Mouse (Mus musculus): ENCODE measurements around the gene Neu2. TPM values are rescaled to one million over a fixed set of nuclear protein-coding genes. Genes with fewer than 3 reads are reported as not detected.
A peak's percentile ranks its signal among the peaks of the same experiment; 100 is the strongest.

Neu2 gene
- polyA plus RNA-seq, 1 experiment from 2014 or later = not detected

DNA sequence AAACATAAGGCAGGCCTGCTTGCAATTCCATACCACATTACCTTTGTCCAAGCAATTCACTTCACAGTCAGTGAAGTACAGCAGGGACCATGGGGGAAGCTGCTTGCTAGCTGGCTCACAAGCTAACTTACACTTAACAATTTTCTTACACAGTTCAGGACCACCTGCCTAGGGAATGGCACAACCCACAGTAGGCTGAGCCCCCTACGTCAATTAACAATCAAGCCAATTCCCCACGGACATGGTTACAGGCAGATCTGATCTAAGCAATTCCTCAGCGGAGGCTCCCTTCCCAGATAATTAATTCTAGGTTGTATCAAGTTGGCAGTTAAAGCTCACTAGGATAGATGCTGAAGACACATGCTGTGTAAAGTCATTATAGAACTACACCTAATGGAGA lies 53.3 kb downstream of the Neu2 start:
- 84% methylated on average over 3 of the region's 3 CpGs for WGBS
- H3K27ac ChIP-seq (replicated peaks) = no peak overlapping the region

DNA sequence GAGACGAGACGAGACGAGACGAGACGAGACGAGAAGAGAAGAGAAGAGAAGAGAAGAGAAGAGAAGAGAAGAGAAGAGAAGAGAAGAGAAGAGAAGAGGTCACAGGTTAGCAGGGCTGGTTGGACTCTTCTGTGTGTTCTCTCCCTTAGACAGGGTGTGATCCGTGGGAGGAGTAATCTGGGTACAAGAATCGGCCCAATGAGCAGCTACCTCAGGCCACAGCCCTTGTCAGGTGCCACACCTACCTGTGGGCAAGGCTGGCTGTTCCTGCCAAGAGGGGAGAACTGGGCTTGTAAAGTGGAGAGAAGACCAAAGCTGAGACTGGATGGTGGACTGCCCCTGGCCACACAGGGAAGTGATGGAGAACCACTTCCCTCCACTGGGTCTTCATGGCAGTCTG lies 56.1 kb downstream of the Neu2 start:
- peaks cover 14% of the 10 kb centered on the region for H3K4me1 ChIP-seq
- no peaks in the 10 kb centered on the region for H3K36me3 ChIP-seq
- 89% methylated on average over 6 of the region's 8 CpGs for WGBS
- no peaks in the 10 kb centered on the region for H3K9me3 ChIP-seq (replicated peaks)
- DNase-seq (ENCODE audit: low spot score) = no peak
- no peak overlapping the region for H3K27ac ChIP-seq (replicated peaks)
- H3K27me3 ChIP-seq (ENCODE audit: low read depth, poor library complexity, severe bottlenecking) = 0 out of 2 replicates have a peak, but pooled peaks cover 4% of the 10 kb centered on the region
- no peak overlapping the region for H3K4me3 ChIP-seq

More for the DNA sequence above, 53.3 kb downstream of the Neu2 start:
- DNase-seq (ENCODE audit: low spot score) = no peak
- H3K4me3 ChIP-seq = no peak overlapping the region
- no peaks in the 10 kb centered on the region for H3K36me3 ChIP-seq
- peaks cover 14% of the 10 kb centered on the region for H3K4me1 ChIP-seq
- H3K27me3 ChIP-seq (ENCODE audit: low read depth, poor library complexity, severe bottlenecking) = 0 out of 2 replicates have a peak, but pooled peaks cover 4% of the 10 kb centered on the region
- no peaks in the 10 kb centered on the region for H3K9me3 ChIP-seq (replicated peaks)

DNA sequence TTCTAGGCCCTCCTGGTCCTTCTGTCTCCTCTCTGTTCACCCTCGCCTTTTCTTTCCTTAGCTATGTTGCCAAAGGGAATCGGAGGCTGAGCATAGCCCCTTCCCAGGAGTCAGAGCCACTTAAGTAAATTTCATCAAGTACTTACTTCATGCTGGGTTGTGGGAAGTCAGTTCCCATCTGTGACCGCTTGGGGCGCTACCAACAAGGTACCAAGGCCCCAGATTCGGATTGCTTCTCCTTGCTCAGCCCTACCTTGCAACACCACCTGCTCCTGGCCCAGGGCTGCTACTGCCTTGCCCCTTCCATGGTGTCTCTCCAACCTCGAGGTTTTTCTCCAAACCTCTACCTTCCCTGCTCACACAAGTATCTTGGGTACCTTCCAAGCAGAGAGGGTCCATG lies 58.7 kb downstream of the Neu2 start:
- H3K9me3 ChIP-seq (replicated peaks) = no peaks in the 10 kb centered on the region
- peaks cover 14% of the 10 kb centered on the region for H3K4me1 ChIP-seq
- no peak for DNase-seq (ENCODE audit: low spot score)
- 0 out of 2 replicates have a peak, but pooled peaks cover 4% of the 10 kb centered on the region for H3K27me3 ChIP-seq (ENCODE audit: low read depth, poor library complexity, severe bottlenecking)
- H3K27ac ChIP-seq (replicated peaks) = no peak overlapping the region
- no peaks in the 10 kb centered on the region for H3K36me3 ChIP-seq
- 44% methylated on average over 6 of the region's 6 CpGs for WGBS
- H3K4me3 ChIP-seq = no peak overlapping the region

DNA sequence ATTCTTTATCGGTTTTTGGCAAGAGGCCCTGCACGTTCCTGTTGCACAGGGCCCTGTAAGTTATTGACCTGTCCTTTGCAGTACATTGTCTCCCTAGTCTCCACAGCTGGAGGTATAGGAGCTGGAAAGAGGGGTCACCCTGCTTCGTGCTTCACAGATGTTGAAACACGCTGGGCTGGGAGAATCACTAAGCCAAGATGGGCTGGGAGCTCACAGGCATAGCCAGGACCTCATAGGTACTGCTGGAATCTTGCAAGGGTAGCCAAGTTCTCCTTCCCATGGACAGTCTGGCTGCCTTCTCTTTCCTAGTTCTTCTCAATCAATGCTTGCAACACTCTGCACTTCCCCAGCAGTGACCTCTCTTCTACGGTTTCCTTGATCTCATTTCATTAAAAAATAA lies 63.6 kb downstream of the Neu2 start:
- WGBS = 79% methylated on average over 5 of the region's 5 CpGs
- Histone ChIP-seq H3K9me3 (replicated peaks) (no peaks in the 10 kb centered on the region), H3K4me3 (no peak overlapping the region), H3K36me3 (no peaks in the 10 kb centered on the region), H3K27me3 (ENCODE audit: low read depth, poor library complexity, severe bottlenecking) (no peaks in the 10 kb centered on the region), H3K27ac (replicated peaks) (no peak overlapping the region), H3K4me1 (no peaks in the 10 kb centered on the region)
- no peak for DNase-seq (ENCODE audit: low spot score)

DNA sequence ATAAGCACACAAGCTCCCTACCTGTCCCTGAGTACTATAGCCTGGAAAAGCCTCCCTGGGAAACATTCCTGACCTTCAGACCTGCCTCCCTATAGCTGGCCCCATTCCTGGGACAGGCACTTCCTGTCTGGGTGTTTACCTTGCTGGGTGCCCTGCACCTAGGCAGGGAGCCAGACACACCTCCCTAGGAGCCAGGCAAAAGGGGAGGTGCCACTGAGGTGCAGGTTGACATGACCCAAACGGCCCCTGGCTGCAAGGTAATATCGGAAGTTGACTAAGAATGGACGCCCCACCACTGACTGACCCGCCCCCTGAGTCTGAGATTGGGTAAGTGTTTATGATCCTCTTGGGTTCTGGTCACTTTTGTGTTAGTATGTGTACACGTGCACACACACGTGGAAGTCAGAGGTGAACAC lies 64.1 kb downstream of the Neu2 start, which contains the start of gene Ngef:
Gene Ngef, minus strand, starts transcription at position 71 of the 416 bp plus-strand sequence.
- 84% methylated on average over 6 of the region's 6 CpGs for WGBS
- no peaks in the 10 kb centered on the region for H3K36me3 ChIP-seq
- no peak within 1 kb of the TSS for H3K4me3 ChIP-seq
- no peak within 1 kb of the TSS for H3K27ac ChIP-seq (replicated peaks)
- DNase-seq (ENCODE audit: low spot score) = no peak
- H3K4me1 ChIP-seq = no peaks in the 10 kb centered on the region
- H3K27me3 ChIP-seq (ENCODE audit: low read depth, poor library complexity, severe bottlenecking) = no peaks in the 10 kb centered on the region
- H3K9me3 ChIP-seq (replicated peaks) = no peaks in the 10 kb centered on the region

DNA sequence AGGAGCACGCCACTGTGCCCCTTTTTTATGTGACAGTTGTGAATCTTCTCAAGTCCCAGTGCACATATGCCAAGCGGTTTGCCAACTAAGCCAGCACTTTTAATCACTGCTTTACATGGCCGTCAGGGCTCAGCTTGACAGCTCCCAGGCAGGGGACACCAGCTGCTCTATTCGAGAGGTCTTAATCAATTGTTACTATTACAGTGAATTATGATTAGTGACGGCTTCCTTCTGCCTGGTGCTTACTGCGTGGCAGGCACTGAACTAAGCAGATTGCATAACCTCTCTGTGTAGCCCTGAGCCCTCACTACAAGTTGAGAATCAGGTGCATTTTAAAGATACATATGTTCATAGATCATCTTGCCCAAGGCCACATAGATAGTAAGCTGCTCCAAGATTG lies 64.7 kb downstream of the Neu2 start:
- no peak overlapping the region for H3K27ac ChIP-seq (replicated peaks)
- 86% methylated on average over 6 of the region's 6 CpGs for WGBS
- H3K4me3 ChIP-seq = no peak overlapping the region
- H3K36me3 ChIP-seq = no peaks in the 10 kb centered on the region
- DNase-seq (ENCODE audit: low spot score) = no peak
- H3K27me3 ChIP-seq (ENCODE audit: low read depth, poor library complexity, severe bottlenecking) = peaks cover 3% of the 10 kb centered on the region; the same call in 1 of the 2 replicates
- no peaks in the 10 kb centered on the region for H3K9me3 ChIP-seq (replicated peaks)
- H3K4me1 ChIP-seq = no peaks in the 10 kb centered on the region

DNA sequence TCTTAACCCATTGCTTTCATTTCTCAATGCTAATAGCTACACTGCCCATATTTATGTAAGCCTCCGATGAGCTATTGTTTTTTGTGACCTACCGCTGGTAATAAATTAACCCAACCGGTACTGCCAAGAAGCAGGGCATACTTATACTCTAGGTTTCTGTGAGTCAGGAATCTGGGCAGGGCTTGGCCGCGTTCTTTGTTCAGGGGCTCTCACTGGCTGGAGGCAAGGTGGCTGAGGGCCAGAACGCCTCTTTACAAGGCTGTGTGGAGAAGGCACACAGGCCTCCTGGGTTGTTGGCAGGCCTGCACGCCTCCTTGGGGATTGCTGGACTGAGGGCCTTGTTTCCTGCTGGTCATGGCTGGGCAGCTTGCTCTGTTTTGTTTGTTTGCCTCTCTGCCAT lies 65.1 kb downstream of the Neu2 start:
- DNase-seq (ENCODE audit: low spot score) = no peak
- 82% methylated on average over 7 of the region's 7 CpGs for WGBS
- H3K27ac ChIP-seq (replicated peaks) = no peak overlapping the region
- H3K4me1 ChIP-seq = peaks cover under 1% of the 10 kb centered on the region; the same call in 1 of the 2 replicates
- no peak overlapping the region for H3K4me3 ChIP-seq
- no peaks in the 10 kb centered on the region for H3K36me3 ChIP-seq
- H3K9me3 ChIP-seq (replicated peaks) = no peaks in the 10 kb centered on the region
- peaks cover 6% of the 10 kb centered on the region; the same call in 1 of the 2 replicates for H3K27me3 ChIP-seq (ENCODE audit: low read depth, poor library complexity, severe bottlenecking)

DNA sequence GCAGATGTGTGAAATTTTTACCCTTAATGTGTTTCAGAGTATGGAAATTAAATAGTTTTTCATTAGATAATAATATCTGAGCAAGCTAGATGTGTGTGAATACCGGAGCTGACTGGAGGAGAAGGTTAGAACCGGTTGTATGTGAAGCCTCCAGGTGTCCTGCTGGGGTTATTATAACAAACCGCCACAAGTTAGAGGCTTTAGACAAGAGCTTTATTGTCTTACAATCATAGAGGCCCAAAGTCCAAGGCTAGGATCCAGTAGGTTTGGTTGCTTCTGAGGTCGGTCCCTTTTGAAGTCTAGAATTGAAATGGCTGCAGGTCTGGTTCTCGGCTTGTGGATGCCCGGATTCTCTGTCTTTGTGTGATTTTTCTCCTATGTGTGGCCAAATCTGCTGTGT lies 69.3 kb downstream of the Neu2 start:
- 88% methylated on average over 6 of the region's 6 CpGs for WGBS
- Histone ChIP-seq H3K9me3 (replicated peaks) (no peaks in the 10 kb centered on the region), H3K27ac (replicated peaks) (no peak overlapping the region), H3K36me3 (no peaks in the 10 kb centered on the region), H3K4me1 (peaks cover 29% of the 10 kb centered on the region), H3K4me3 (no peak overlapping the region), H3K27me3 (ENCODE audit: low read depth, poor library complexity, severe bottlenecking) (peaks cover 28% of the 10 kb centered on the region)
- DNase-seq (ENCODE audit: low spot score) = no peak

DNA sequence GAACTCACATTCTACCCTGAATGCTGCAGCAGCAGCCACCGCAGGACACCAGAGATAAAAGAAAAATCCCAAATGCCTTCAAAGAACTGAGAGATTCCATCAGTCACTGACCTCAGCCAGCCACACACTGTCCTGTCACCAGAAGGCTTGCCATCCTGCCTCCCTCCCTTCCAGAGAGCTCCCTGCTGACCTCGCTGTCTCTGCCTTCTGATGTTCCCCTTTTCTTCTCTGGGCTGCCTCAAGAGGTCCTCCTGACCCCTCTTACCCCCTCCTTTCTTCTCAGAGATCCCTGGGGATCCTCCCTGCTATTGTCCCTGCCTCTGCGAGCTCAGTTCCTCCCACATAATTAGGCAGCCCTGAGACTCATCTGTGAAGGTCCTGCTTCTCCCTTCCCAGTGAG lies 71.1 kb downstream of the Neu2 start:
- no peaks in the 10 kb centered on the region for H3K36me3 ChIP-seq
- peaks cover 29% of the 10 kb centered on the region for H3K4me1 ChIP-seq
- no peak overlapping the region for H3K4me3 ChIP-seq
- DNase-seq (ENCODE audit: low spot score) = peak; percentile 63
- 1% methylated on average over 3 of the region's 3 CpGs for WGBS
- H3K27me3 ChIP-seq (ENCODE audit: low read depth, poor library complexity, severe bottlenecking) = peaks cover 30% of the 10 kb centered on the region
- H3K27ac ChIP-seq (replicated peaks) = peak overlapping the region; percentile 64
- H3K9me3 ChIP-seq (replicated peaks) = no peaks in the 10 kb centered on the region

DNA sequence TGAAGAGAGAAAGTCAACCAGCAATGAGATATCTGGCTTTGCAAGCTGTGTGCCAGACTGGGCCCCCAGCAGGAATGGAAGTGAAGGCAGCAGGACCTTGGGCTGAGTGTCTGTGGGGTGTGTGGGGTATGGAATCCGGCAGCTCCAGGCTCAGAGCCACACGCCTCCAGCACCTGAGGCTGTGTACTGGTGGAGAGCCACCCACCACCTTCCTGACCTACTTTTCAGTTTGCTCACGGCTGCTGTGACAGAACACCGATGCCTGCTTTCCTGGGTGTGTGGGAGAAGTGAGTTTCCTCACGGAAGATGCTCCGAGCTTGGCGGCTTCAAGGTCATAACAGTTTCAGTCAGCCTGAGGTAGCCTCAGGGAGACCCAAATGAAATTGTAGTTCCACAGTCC lies 79.5 kb downstream of the Neu2 start:
- H3K27ac ChIP-seq (replicated peaks) = no peak overlapping the region
- no peaks in the 10 kb centered on the region for H3K36me3 ChIP-seq
- 0 out of 2 replicates have a peak, but pooled peaks cover under 1% of the 10 kb centered on the region for H3K27me3 ChIP-seq (ENCODE audit: low read depth, poor library complexity, severe bottlenecking)
- DNase-seq (ENCODE audit: low spot score) = no peak
- WGBS = 92% methylated on average over 7 of the region's 7 CpGs
- H3K9me3 ChIP-seq (replicated peaks) = no peaks in the 10 kb centered on the region
- H3K4me1 ChIP-seq = no peaks in the 10 kb centered on the region
- H3K4me3 ChIP-seq = no peak overlapping the region

DNA sequence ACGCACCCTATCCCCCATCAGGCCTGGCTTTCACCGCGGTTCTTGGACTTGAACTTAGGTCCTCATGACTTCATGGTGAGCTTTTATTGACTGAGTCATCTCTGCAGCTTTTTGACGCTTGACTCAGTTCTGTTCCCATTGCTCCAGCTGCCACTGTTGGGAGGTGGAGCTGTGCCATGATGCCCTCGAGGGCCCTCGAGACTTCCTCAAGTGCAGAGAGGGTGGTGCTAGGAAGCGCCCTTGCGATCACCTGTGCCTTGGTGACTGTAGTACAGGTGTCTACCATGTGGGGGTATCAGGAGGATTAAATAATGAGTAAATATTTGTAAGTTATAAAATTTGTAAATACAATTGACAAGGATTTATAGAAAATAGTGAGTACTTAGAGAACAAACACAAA lies 80.3 kb downstream of the Neu2 start:
- Histone ChIP-seq H3K36me3 (no peaks in the 10 kb centered on the region), H3K4me3 (no peak overlapping the region), H3K4me1 (no peaks in the 10 kb centered on the region), H3K27ac (replicated peaks) (no peak overlapping the region), H3K27me3 (ENCODE audit: low read depth, poor library complexity, severe bottlenecking) (no peaks in the 10 kb centered on the region), H3K9me3 (replicated peaks) (no peaks in the 10 kb centered on the region)
- DNase-seq (ENCODE audit: low spot score) = no peak
- WGBS = 92% methylated on average over 8 of the region's 8 CpGs

DNA sequence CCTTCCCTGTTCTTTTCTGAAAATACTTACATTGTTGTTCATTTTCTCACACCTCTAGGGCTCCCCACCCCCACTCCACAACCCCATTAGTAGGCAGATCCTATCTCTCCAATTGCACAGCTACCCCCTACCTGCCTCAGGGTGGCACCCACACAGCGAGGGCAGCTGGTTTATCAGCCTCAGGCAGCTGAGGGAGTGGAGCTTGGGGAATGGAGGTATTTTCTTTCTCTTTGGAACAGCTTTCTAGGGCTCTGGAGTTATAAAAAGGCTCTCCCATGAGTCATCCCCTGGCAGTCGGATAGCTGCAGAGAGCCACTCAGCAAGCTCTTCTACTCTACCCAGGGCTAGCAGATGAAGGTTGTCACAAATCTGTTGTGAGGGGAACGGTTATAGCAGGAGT lies 84.6 kb downstream of the Neu2 start:
- H3K9me3 ChIP-seq (replicated peaks) = no peaks in the 10 kb centered on the region
- H3K27me3 ChIP-seq (ENCODE audit: low read depth, poor library complexity, severe bottlenecking) = no peaks in the 10 kb centered on the region
- H3K27ac ChIP-seq (replicated peaks) = no peak overlapping the region
- no peak for DNase-seq (ENCODE audit: low spot score)
- 88% methylated on average over 3 of the region's 3 CpGs for WGBS
- no peak overlapping the region for H3K4me3 ChIP-seq
- no peaks in the 10 kb centered on the region for H3K36me3 ChIP-seq
- no peaks in the 10 kb centered on the region for H3K4me1 ChIP-seq

DNA sequence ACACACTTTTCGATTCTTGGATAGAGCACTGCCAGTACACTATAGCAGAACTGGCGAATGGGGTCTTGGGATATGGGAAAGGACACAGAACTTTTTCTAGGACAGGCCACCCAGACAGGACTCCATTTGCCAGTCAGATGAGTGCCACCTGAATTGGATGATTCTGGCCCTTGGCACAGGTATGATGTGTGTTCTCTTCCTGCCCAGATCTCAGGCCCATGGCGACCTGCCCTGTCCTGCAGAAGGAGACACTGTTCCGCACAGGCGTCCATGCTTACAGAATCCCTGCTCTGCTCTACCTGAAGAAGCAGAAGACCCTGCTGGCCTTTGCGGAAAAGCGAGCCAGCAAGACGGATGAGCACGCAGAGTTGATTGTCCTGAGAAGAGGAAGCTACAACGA lies 85.0 kb downstream of the Neu2 start:
- H3K9me3 ChIP-seq (replicated peaks) = no peaks in the 10 kb centered on the region
- no peak overlapping the region for H3K27ac ChIP-seq (replicated peaks)
- no peaks in the 10 kb centered on the region for H3K4me1 ChIP-seq
- no peak for DNase-seq (ENCODE audit: low spot score)
- 91% methylated on average over 10 of the region's 10 CpGs for WGBS
- H3K27me3 ChIP-seq (ENCODE audit: low read depth, poor library complexity, severe bottlenecking) = no peaks in the 10 kb centered on the region
- no peaks in the 10 kb centered on the region for H3K36me3 ChIP-seq
- H3K4me3 ChIP-seq = no peak overlapping the region

DNA sequence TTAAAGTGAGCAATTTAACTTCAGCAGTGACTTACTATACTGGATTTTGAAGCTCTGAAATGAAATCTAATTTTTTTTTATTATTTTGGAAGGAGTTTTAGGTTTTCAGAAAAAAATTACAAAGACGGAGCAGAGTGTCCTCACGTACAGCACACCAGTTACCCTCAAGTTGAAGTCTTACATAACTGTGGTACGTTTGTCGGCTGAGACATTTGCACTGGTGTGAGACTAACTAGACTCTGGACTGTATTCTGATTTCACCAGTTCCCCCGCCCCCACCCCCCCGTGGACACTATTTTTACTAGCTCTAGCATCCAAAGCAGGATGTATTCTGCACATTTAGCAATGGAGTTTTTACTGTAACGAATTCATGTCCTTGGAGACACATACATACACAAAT lies 90.8 kb downstream of the Neu2 start:
- Histone ChIP-seq H3K27ac (replicated peaks) (no peak overlapping the region), H3K36me3 (no peaks in the 10 kb centered on the region), H3K9me3 (replicated peaks) (no peaks in the 10 kb centered on the region), H3K4me3 (no peak overlapping the region), H3K27me3 (ENCODE audit: low read depth, poor library complexity, severe bottlenecking) (no peaks in the 10 kb centered on the region), H3K4me1 (no peaks in the 10 kb centered on the region)
- 82% methylated on average over 7 of the region's 7 CpGs for WGBS
- no peak for DNase-seq (ENCODE audit: low spot score)

Data from midbrain, embryonic 10.5 days (tissue).